Mouse (Mus musculus): Measurements from ENCODE around the gene Eif3g.

The Eif3g gene

DNA sequence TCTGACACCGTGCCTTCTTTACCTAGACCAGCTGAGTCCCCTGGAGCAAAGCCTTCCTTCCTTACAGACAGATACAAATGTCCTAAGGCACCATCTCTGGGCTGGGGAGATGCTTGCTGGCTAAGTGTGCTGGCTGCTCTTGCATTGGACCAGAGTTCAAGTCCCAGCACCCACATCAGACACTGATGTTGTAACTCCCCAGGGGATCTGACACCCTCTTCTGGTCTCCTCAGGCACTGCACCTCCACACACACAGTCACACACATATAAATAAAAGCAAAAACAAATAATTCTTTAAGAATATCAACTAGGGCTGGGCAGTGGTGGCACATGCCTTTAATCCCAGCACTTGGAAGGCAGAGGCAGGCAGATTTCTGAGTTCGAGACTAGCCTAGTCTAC is 48.2 kb downstream of the Eif3g start:
- DNase-seq: no peak
